Mouse (Mus musculus) heart, postnatal 25 days (tissue): ENCODE measurements around the gene Nmrk1. TPM values are rescaled to one million over a fixed set of nuclear protein-coding genes. Genes with fewer than 3 reads are reported as not detected.

Experiments
- DNase-seq: peaks from one replicate; pipeline ENCODE4 v3.0.0; 2022; ENCODE audit warnings: low spot score
- intact Hi-C: fragments of 180-260 bp; cut with DNase I; formaldehyde crosslinking; loops from one replicate; pipeline ENCODE4 v1.15.1; 2025
- total RNA-seq, 2 experiments: library from RNA; stranded (reverse); gene quantifications; 2 replicates each; pipeline ENCODE4 v1.2.3; 2021

The Nmrk1 gene
- total RNA-seq, 2 experiments from 2014 or later: 2.4 to 2.8 TPM

GRCm38 (mm10) chr19:18608975-18609374 lies 22.8 kb upstream of the Nmrk1 start:
- intact Hi-C loops: no loop called here
- DNase-seq: no peak

GRCm38 (mm10) chr19:18614337-18614736 lies 17.4 kb upstream of the Nmrk1 start:
- intact Hi-C loops: no loop called here
- no peak for DNase-seq

DNA sequence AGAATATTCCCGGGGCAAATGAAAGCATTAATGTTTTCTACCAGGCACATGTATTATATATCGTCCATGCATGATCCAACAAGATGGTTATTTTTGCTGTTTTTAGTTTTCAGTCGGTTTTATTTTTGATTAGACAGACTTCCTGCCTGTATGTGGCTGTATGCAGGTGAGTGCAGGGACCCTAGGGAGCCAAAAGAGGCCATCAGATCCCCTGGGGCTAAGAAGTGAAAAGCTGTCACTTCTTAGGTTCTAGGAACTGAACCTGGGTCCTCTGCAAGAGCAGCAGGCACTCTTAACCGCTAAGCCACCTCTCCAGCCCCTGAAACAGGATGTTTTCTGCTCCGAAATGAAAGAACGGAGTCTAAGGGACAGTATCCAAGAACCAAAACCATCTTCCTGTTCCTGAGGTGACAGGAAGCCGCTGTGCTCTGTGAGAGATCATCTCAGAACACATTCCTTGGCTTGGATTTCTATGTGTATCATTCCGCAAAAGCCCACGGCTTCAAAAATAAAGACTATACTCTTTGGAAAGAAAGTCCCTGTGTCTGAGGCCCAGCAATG lies 16.0 kb upstream of the Nmrk1 start:
- no peak for DNase-seq
- intact Hi-C loops: loop anchor here (2.0 kb wide), 1 partner anchor 15 kb away; the partner anchor contains the start of genes Nmrk1 and Ostf1

DNA sequence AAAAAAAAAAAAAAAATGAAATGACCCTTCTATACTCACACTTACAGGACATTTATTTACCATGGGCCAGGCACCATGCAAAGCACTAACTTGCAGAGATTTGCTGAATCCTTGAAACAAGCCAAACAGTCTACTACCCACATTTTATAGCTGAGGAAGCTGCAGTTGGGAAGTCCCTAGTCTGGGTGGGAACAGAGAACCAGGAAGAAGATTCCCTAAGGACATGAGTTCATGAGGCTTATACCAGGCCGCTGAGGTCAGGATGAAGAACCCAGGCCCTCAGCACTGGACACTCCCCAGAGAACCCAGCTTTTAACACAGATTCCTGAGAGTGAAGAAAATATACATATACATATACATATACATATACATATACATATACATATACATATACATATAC lies 14.2 kb upstream of the Nmrk1 start:
- no peak for DNase-seq
- intact Hi-C loops: loop anchor here (2.0 kb wide), 1 partner anchor 13 kb away; the partner anchor contains the start of genes Nmrk1 and Ostf1

- DNase-seq: no peak
- intact Hi-C loops: no loop called here
Measured at GRCm38 (mm10) chr19:18619060-18619459, 12.7 kb upstream of the Nmrk1 start.

DNA sequence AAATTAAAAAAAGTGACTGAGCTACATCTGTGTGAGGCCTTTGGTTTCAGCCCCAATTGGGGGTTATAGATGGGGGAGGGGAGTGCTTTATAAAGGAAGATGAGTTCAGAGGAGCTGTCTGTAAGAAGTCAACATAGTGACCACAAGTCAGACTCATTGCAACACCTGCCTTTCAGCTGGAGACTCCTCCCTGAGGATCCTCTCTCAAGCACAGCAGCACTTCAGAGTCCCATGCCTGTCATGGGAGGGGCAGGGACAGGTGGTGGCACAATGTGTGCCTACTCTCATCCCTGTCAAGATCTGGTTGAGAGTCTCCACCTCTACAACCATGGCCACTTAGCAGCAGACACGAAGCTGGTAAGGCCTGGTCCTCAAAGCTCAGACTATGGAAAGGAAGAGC lies 12.1 kb upstream of the Nmrk1 start:
- intact Hi-C loops: no loop called here
- DNase-seq: no peak

- no peak for DNase-seq
- intact Hi-C loops: no loop called here
Measured at GRCm38 (mm10) chr19:18623894-18624293, 7.9 kb upstream of the Nmrk1 start.

DNA sequence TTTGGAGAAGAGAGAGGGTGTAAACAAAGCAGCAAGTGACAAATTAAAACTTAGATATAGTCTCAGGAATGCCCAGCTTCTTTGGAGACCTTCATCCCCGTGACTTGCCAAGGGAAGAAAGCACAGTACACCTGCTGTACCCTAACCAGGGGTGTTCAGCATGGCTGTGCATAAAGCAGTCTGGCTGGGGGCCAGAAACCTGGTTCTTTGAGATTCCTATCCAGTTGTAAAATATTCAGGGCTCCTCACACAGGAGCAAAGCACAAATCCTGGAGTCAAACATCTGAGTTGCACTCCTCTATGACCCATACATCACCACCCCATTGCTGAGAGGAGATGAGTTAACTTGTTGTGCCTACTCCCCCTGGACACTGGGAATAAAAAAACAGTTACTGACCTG lies 2.2 kb upstream of the Nmrk1 start:
- no peak for DNase-seq
- intact Hi-C loops: no loop called here

GRCm38 (mm10) chr19:18630221-18631119 lies 1.3 kb upstream of the Nmrk1 start:
- intact Hi-C loops: loop anchor here (2.0 to 5.0 kb wide), 3 partner anchors 14 to 42 kb away; partner anchors contain the start of gene Carnmt1
- no peak for DNase-seq

DNA sequence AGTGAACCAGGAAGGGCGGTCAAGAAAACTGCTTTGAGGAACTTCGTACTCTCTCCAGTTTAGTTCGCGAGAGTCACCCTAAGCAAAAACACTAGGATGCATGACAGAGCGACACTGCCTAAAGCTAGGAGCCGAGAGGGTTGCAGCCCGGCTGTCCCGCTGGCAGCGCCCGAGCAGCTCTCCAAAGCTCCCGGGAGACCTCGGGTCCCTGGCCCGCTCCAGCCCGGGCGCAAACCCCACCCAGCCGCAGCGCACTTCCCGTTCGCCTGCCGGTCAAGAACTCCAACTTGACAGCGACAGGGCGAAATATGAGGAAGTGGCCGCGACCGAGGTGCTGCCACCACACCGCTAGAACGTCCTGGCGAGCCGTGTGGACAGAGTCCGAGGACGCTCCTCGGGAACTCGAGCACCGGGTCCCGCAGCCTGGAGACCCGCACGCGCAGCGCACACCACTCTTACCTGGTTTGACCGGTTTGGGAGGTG lies 548 bp upstream of the Nmrk1 start:
- intact Hi-C loops: loop anchor here (2.0 to 5.0 kb wide), 3 partner anchors 14 to 41 kb away; partner anchors contain the start of gene Carnmt1
- peak; percentile 68 for DNase-seq

GRCm38 (mm10) chr19:18632231-18633185 lies 758 bp downstream of the Nmrk1 start:
- no peak for DNase-seq
- intact Hi-C loops: loop anchor here (5.0 kb wide), 2 partner anchors 40 kb away; partner anchors contain the start of gene Carnmt1

DNA sequence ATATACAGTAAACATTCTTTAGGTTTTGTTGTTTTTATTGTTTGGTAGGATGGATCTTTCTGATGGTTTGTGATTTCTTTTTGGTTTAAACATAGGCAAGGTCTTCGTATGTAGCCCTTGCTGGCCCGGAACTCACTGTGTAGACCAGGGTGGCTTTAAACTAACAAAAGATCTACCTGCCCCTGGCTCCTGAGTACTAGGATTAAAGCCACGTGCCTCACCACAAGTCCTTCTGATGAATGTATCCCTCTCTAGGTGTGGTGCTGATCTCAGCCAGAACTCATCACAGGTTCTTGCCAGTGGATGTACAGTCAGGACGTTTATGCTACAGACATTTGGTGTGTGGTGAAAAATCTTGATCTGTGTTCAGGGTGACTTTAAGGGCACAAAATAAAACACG lies 6.2 kb downstream of the Nmrk1 start:
- DNase-seq: no peak
- intact Hi-C loops: loop anchor here (5.0 kb wide), 1 partner anchor 79 kb away; no protein-coding TSS in a partner anchor

DNA sequence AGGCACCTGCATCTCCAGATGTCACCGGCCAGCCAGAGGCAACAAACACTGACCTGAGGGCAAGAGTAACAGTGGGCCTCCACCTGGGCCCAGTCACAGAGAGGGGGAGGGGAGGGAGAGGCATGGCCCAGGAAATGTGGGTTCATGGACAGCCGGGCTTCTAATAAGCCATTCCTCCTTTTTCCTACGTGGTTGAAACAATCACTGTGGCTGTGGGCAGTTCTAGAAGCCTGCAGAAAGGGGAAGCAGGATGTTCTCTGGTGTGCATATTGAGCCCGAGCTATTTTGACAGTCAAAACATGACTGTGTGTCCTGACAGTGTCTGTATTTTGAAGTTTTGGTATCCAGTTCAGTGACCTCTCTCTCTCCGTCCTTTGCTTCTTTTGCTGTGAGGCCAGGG lies 7.2 kb downstream of the Nmrk1 start:
- intact Hi-C loops: loop anchor here (5.0 kb wide), 1 partner anchor 78 kb away; no protein-coding TSS in a partner anchor
- no peak for DNase-seq

- DNase-seq: no peak
- intact Hi-C loops: loop anchor here (5.0 kb wide), 1 partner anchor 78 kb away; no protein-coding TSS in a partner anchor
Measured at GRCm38 (mm10) chr19:18639552-18639951, 7.8 kb downstream of the Nmrk1 start.

- intact Hi-C loops: no loop called here
- no peak for DNase-seq
Measured at GRCm38 (mm10) chr19:18641001-18641400, 9.3 kb downstream of the Nmrk1 start.

DNA sequence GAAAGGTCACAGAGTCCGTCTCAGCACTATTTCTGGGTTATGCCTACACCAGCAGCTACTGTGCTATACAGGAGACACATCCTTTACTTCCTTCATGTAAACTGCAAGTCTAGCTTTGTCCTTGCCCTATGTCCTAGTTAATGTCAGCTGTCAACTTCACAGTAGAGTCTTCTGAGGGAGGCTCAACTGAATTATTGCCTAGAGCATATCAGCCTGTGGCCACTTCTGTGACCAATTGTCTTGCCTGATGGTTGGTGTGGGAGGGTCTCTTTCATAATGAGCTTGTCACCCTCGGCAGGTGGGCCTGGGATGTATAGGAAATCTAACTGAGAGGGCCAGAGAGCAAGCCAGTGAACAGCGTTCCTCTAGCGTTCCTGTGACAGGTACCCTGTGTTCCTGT lies 11.7 kb downstream of the Nmrk1 start:
- intact Hi-C loops: no loop called here
- no peak for DNase-seq

DNA sequence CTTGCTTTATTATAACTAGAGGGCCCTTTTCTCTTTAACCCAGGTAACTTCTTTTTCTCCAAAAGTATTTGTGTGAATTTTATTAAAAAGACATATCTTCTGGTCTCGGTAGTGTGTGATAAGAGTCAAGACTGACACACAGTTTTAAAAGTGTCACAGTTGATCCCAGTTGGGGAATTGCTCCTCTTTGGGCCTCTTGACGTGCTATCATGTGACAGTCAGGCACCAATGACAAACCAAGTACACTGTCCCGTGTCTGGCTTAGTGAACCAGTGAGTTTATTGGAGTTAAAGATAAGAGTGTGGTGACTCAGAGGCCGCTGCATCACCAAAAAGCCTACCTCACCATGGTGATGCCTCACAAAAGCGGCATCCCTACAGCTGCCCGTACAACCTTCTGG lies 12.3 kb downstream of the Nmrk1 start:
- intact Hi-C loops: no loop called here
- DNase-seq: no peak

GRCm38 (mm10) chr19:18646397-18646796 lies 14.6 kb downstream of the Nmrk1 start:
- no peak for DNase-seq
- intact Hi-C loops: no loop called here

- intact Hi-C loops: no loop called here
- no peak for DNase-seq
Measured at GRCm38 (mm10) chr19:18646853-18647420, 15.2 kb downstream of the Nmrk1 start.
